Mouse (Mus musculus): ENCODE results near the gene Stpg2. TPM values are rescaled to one million over a fixed set of nuclear protein-coding genes. Genes with fewer than 3 reads are reported as not detected.
"Not testable (repeated sequence)": the region's sequence is repeated elsewhere in the genome, so short reads cannot be mapped to it uniquely, and the experiment has no call there.

Gene Stpg2
- polyA plus RNA-seq, 1 experiment from 2014 or later, result not detected

GRCm38 (mm10) chr3:139193917-139194316 lies 11.6 kb upstream of the Stpg2 start:
- no peaks in the 10 kb centered on the region for H3K36me3 ChIP-seq (ENCODE audit: insufficient read depth)
- H3K9me3 ChIP-seq (ENCODE audit: low read depth, low read length), result no peaks in the 10 kb centered on the region
- no peak overlapping the region for H3K4me3 ChIP-seq (ENCODE audit: low read depth, low read length)
- H3K27me3 ChIP-seq (ENCODE audit: insufficient read depth, low read length), result no peaks in the 10 kb centered on the region
- peak; percentile 43 for DNase-seq
- H3K9ac ChIP-seq, result no peak overlapping the region
- no peak for ATAC-seq (ENCODE audit: insufficient read depth)
- no peak overlapping the region for H3K4me2 ChIP-seq
- no peak overlapping the region for H3K27ac ChIP-seq (ENCODE audit: low read depth)
- no peak for TF ChIP-seq CTCF (IDR thresholded peaks at IDR 0.05; ENCODE audit: low read depth)
- H3K4me1 ChIP-seq (ENCODE audit: insufficient read depth), result no peaks in the 10 kb centered on the region

- H3K4me1 ChIP-seq (ENCODE audit: insufficient read depth), result no peaks in the 10 kb centered on the region
- no peak overlapping the region for H3K4me3 ChIP-seq (ENCODE audit: low read depth, low read length)
- ATAC-seq (ENCODE audit: insufficient read depth) (no peak), DNase-seq (no peak)
- H3K27ac ChIP-seq (ENCODE audit: low read depth), result no peak overlapping the region
- no peak overlapping the region for H3K4me2 ChIP-seq
- H3K36me3 ChIP-seq (ENCODE audit: insufficient read depth), result no peaks in the 10 kb centered on the region
- no peak for TF ChIP-seq CTCF (IDR thresholded peaks at IDR 0.05; ENCODE audit: low read depth)
- no peak overlapping the region for H3K9ac ChIP-seq
- peaks cover 7% of the 10 kb centered on the region for H3K27me3 ChIP-seq (ENCODE audit: insufficient read depth, low read length)
- no peaks in the 10 kb centered on the region for H3K9me3 ChIP-seq (ENCODE audit: low read depth, low read length)
- 54% methylated on average over 3 of the region's 3 CpGs for WGBS
Observed at GRCm38 (mm10) chr3:139198412-139198811, 7.1 kb upstream of the Stpg2 start.

- Histone ChIP-seq H3K27ac (ENCODE audit: low read depth) (no peak overlapping the region), H3K9me3 (ENCODE audit: low read depth, low read length) (no peaks in the 10 kb centered on the region), H3K4me3 (ENCODE audit: low read depth, low read length) (no peak overlapping the region), H3K36me3 (ENCODE audit: insufficient read depth) (no peaks in the 10 kb centered on the region), H3K27me3 (ENCODE audit: insufficient read depth, low read length) (peaks cover 9% of the 10 kb centered on the region), H3K9ac (no peak overlapping the region), H3K4me1 (ENCODE audit: insufficient read depth) (no peaks in the 10 kb centered on the region; the same call in 1 of the 2 replicates), H3K4me2 (no peak overlapping the region)
- no peak for ATAC-seq (ENCODE audit: insufficient read depth)
- WGBS, result 63% methylated on average over 3 of the region's 3 CpGs
- no peak for DNase-seq
- TF ChIP-seq CTCF (IDR thresholded peaks at IDR 0.05; ENCODE audit: low read depth), result no peak
Observed at GRCm38 (mm10) chr3:139200324-139200723, 5.2 kb upstream of the Stpg2 start.

GRCm38 (mm10) chr3:139216945-139217344 lies 11.5 kb downstream of the Stpg2 start:
- no peak for TF ChIP-seq CTCF (IDR thresholded peaks at IDR 0.05; ENCODE audit: low read depth)
- DNase-seq, result no peak

GRCm38 (mm10) chr3:139225123-139225522 lies 19.6 kb downstream of the Stpg2 start:
- Histone ChIP-seq H3K9ac (no peak overlapping the region), H3K27me3 (ENCODE audit: insufficient read depth, low read length) (no peaks in the 10 kb centered on the region), H3K4me3 (ENCODE audit: low read depth, low read length) (no peak overlapping the region), H3K9me3 (ENCODE audit: low read depth, low read length) (no peaks in the 10 kb centered on the region), H3K4me1 (ENCODE audit: insufficient read depth) (no peaks in the 10 kb centered on the region), H3K27ac (ENCODE audit: low read depth) (no peak overlapping the region), H3K36me3 (ENCODE audit: insufficient read depth) (no peaks in the 10 kb centered on the region), H3K4me2 (no peak overlapping the region)
- no peak for DNase-seq
- WGBS, result 74% methylated on average over 3 of the region's 3 CpGs
- no peak for TF ChIP-seq CTCF (IDR thresholded peaks at IDR 0.05; ENCODE audit: low read depth)
- no peak for ATAC-seq (ENCODE audit: insufficient read depth)

More at GRCm38 (mm10) chr3:139216945-139217344, 11.5 kb downstream of the Stpg2 start:
- Histone ChIP-seq H3K9ac (no peak overlapping the region), H3K9me3 (ENCODE audit: low read depth, low read length) (no peaks in the 10 kb centered on the region), H3K4me1 (ENCODE audit: insufficient read depth) (no peaks in the 10 kb centered on the region), H3K27me3 (ENCODE audit: insufficient read depth, low read length) (no peaks in the 10 kb centered on the region), H3K4me2 (no peak overlapping the region), H3K36me3 (ENCODE audit: insufficient read depth) (no peaks in the 10 kb centered on the region), H3K27ac (ENCODE audit: low read depth) (no peak overlapping the region), H3K4me3 (ENCODE audit: low read depth, low read length) (no peak overlapping the region)
- no peak for ATAC-seq (ENCODE audit: insufficient read depth)
- WGBS, result 66% methylated on average over 9 of the region's 9 CpGs

GRCm38 (mm10) chr3:139226811-139227210 lies 21.3 kb downstream of the Stpg2 start:
- H3K36me3 ChIP-seq (ENCODE audit: insufficient read depth), result no peaks in the 10 kb centered on the region
- H3K9ac ChIP-seq, result no peak overlapping the region
- no peak for ATAC-seq (ENCODE audit: insufficient read depth)
- no peak for TF ChIP-seq CTCF (IDR thresholded peaks at IDR 0.05; ENCODE audit: low read depth)
- 42% methylated on average over 4 of the region's 4 CpGs for WGBS
- no peaks in the 10 kb centered on the region for H3K9me3 ChIP-seq (ENCODE audit: low read depth, low read length)
- no peaks in the 10 kb centered on the region for H3K4me1 ChIP-seq (ENCODE audit: insufficient read depth)
- no peak overlapping the region for H3K4me3 ChIP-seq (ENCODE audit: low read depth, low read length)
- H3K27ac ChIP-seq (ENCODE audit: low read depth), result no peak overlapping the region
- no peaks in the 10 kb centered on the region for H3K27me3 ChIP-seq (ENCODE audit: insufficient read depth, low read length)
- H3K4me2 ChIP-seq, result no peak overlapping the region
- DNase-seq, result no peak

- Histone ChIP-seq H3K36me3 (ENCODE audit: insufficient read depth) (no peaks in the 10 kb centered on the region), H3K9me3 (ENCODE audit: low read depth, low read length) (no peaks in the 10 kb centered on the region), H3K4me1 (ENCODE audit: insufficient read depth) (no peaks in the 10 kb centered on the region), H3K27me3 (ENCODE audit: insufficient read depth, low read length) (no peaks in the 10 kb centered on the region), H3K9ac (no peak overlapping the region), H3K4me3 (ENCODE audit: low read depth, low read length) (no peak overlapping the region), H3K27ac (ENCODE audit: low read depth) (no peak overlapping the region), H3K4me2 (no peak overlapping the region)
- no peak for TF ChIP-seq CTCF (IDR thresholded peaks at IDR 0.05; ENCODE audit: low read depth)
- ATAC-seq (ENCODE audit: insufficient read depth), result no peak
- DNase-seq, result no peak
- WGBS, result 59% methylated on average over 2 of the region's 2 CpGs
Observed at GRCm38 (mm10) chr3:139245219-139245618, 39.7 kb downstream of the Stpg2 start.

GRCm38 (mm10) chr3:139246508-139246907 lies 41.0 kb downstream of the Stpg2 start:
- no peak overlapping the region for H3K4me3 ChIP-seq (ENCODE audit: low read depth, low read length)
- H3K4me1 ChIP-seq (ENCODE audit: insufficient read depth), result no peaks in the 10 kb centered on the region
- H3K9ac ChIP-seq, result no peak overlapping the region
- ATAC-seq (ENCODE audit: insufficient read depth) (no peak), DNase-seq (peak; percentile 48)
- TF ChIP-seq CTCF (IDR thresholded peaks at IDR 0.05; ENCODE audit: low read depth), result peak; percentile 45
- no peak overlapping the region for H3K27ac ChIP-seq (ENCODE audit: low read depth)
- WGBS, result 46% methylated on average over 4 of the region's 4 CpGs
- no peak overlapping the region for H3K4me2 ChIP-seq
- no peaks in the 10 kb centered on the region for H3K9me3 ChIP-seq (ENCODE audit: low read depth, low read length)
- H3K36me3 ChIP-seq (ENCODE audit: insufficient read depth), result no peaks in the 10 kb centered on the region
- H3K27me3 ChIP-seq (ENCODE audit: insufficient read depth, low read length), result no peaks in the 10 kb centered on the region

- not testable (repeated sequence) for DNase-seq; H3K9me3 ChIP-seq (ENCODE audit: low read depth, low read length)
- 70% methylated on average over 4 of the region's 4 CpGs for WGBS
Observed at GRCm38 (mm10) chr3:139262359-139262758, 56.9 kb downstream of the Stpg2 start.

More at GRCm38 (mm10) chr3:139262359-139262758, 56.9 kb downstream of the Stpg2 start:
- ATAC-seq (ENCODE audit: insufficient read depth); H3K27ac ChIP-seq (ENCODE audit: low read depth); H3K4me2 ChIP-seq; H3K36me3 ChIP-seq (ENCODE audit: insufficient read depth); H3K4me3 ChIP-seq (ENCODE audit: low read depth, low read length); H3K9ac ChIP-seq; H3K27me3 ChIP-seq (ENCODE audit: insufficient read depth, low read length); H3K4me1 ChIP-seq (ENCODE audit: insufficient read depth): not testable (repeated sequence)
